Comparison of ENCODE assay signal across 10 mouse cellular contexts in genomic region chr14:79873062-79873461, GRCm38 (mm10).
DNase-seq lines count a peak whose midpoint lies in the region; ATAC-seq and TF ChIP-seq lines count a peak whose summit lies in the region.
"Had no signal": no experiment of that assay in that cellular context is flagged by ENCODE, and none has a peak within 500 bp of the region (broad histone marks: within the 10 kb centered on the region; RNA-seq: fewer than 3 reads in every experiment).

No protein-coding gene starts in this region.

- no peak overlapping the region for H3K9ac ChIP-seq in heart, embryonic 12.5 days
- H3K9ac ChIP-seq in heart, postnatal 0 days (replicated peaks; ENCODE audit: low read depth, low read length): no peak overlapping the region
- no peak overlapping the region for H3K9ac ChIP-seq in kidney, postnatal 0 days (ENCODE audit: low read depth, low read length)
- no peak overlapping the region; the same call in 1 of the 2 replicates for H3K9ac ChIP-seq in neural tube, embryonic 13.5 days

- WGBS in heart, embryonic 12.5 days: 51% methylated on average over 13 of the region's 13 CpGs
- WGBS in heart, postnatal 0 days: 39% methylated on average over 13 of the region's 13 CpGs
- 21% methylated on average over 13 of the region's 13 CpGs for WGBS in kidney, postnatal 0 days
- 13% methylated on average over 13 of the region's 13 CpGs for WGBS in neural tube, embryonic 13.5 days

- no peak overlapping the region for H3K4me3 ChIP-seq in heart, embryonic 12.5 days
- H3K4me3 ChIP-seq in heart, postnatal 0 days (ENCODE audit: low read depth, low read length): no peak overlapping the region
- no peak overlapping the region for H3K4me3 ChIP-seq in kidney, postnatal 0 days (replicated peaks; ENCODE audit: low read depth, low read length)
- no peak overlapping the region for H3K4me3 ChIP-seq in neural tube, embryonic 13.5 days

- no peaks in the 10 kb centered on the region for H3K27me3 ChIP-seq in heart, embryonic 12.5 days (replicated peaks)
- no peaks in the 10 kb centered on the region for H3K27me3 ChIP-seq in heart, postnatal 0 days (ENCODE audit: control insufficient read depth, insufficient read depth, low read length)
- no peaks in the 10 kb centered on the region for H3K27me3 ChIP-seq in kidney, postnatal 0 days (ENCODE audit: insufficient read depth, low read length)
- H3K27me3 ChIP-seq in neural tube, embryonic 13.5 days: peaks cover 39% of the 10 kb centered on the region

- H3K4me1 ChIP-seq in heart, embryonic 12.5 days (replicated peaks): no peaks in the 10 kb centered on the region
- H3K4me1 ChIP-seq in heart, postnatal 0 days (ENCODE audit: control insufficient read depth, insufficient read depth): no peaks in the 10 kb centered on the region
- H3K4me1 ChIP-seq in kidney, postnatal 0 days (replicated peaks; ENCODE audit: insufficient read depth, low read length): no peaks in the 10 kb centered on the region
- peaks cover 31% of the 10 kb centered on the region for H3K4me1 ChIP-seq in neural tube, embryonic 13.5 days (replicated peaks)

- no peak for TF ChIP-seq CTCF in heart, postnatal 0 days (IDR thresholded peaks at IDR 0.05; ENCODE audit: low read depth)
- TF ChIP-seq CTCF in kidney, postnatal 0 days (IDR thresholded peaks at IDR 0.05; ENCODE audit: low read depth): no peak

- no peak for TF ChIP-seq EP300 in heart, postnatal 0 days (IDR thresholded peaks at IDR 0.05; ENCODE audit: low read depth)

- no peak overlapping the region for H3K27ac ChIP-seq in heart, embryonic 12.5 days (ENCODE audit: poor library complexity, severe bottlenecking)
- H3K27ac ChIP-seq in heart, postnatal 0 days (ENCODE audit: low read depth): no peak overlapping the region
- no peak overlapping the region for H3K27ac ChIP-seq in kidney, postnatal 0 days
- H3K27ac ChIP-seq in neural tube, embryonic 13.5 days (replicated peaks): peak overlapping the region; percentile 68

- H3K9me3 ChIP-seq in heart, embryonic 12.5 days (replicated peaks): no peaks in the 10 kb centered on the region
- no peaks in the 10 kb centered on the region for H3K9me3 ChIP-seq in heart, postnatal 0 days (replicated peaks; ENCODE audit: control insufficient read depth, low read length)
- no peaks in the 10 kb centered on the region for H3K9me3 ChIP-seq in kidney, postnatal 0 days (replicated peaks; ENCODE audit: low read length)
- H3K9me3 ChIP-seq in neural tube, embryonic 13.5 days: no peaks in the 10 kb centered on the region

- no peak overlapping the region for H3K4me2 ChIP-seq in heart, embryonic 12.5 days
- H3K4me2 ChIP-seq in heart, postnatal 0 days (ENCODE audit: low read depth, low read length): no peak overlapping the region
- H3K4me2 ChIP-seq in kidney, postnatal 0 days (ENCODE audit: low read length): no peak overlapping the region
- H3K4me2 ChIP-seq in neural tube, embryonic 13.5 days: no peak overlapping the region

- no peak for ATAC-seq in heart, embryonic 12.5 days (ENCODE audit: insufficient number of reproducible peaks, low FRiP score)
- ATAC-seq in heart, postnatal 0 days (ENCODE audit: insufficient read depth, low read depth): peak; percentile 27
- ATAC-seq in kidney, postnatal 0 days (replicated peaks; ENCODE audit: low FRiP score, low read depth): no peak
- peak; percentile 63 for ATAC-seq in neural tube, embryonic 13.5 days (ENCODE audit: low read depth)

- no peaks in the 10 kb centered on the region for H3K36me3 ChIP-seq in heart, embryonic 12.5 days
- H3K36me3 ChIP-seq in heart, postnatal 0 days (replicated peaks; ENCODE audit: control insufficient read depth, insufficient read depth, low read length): no peaks in the 10 kb centered on the region
- H3K36me3 ChIP-seq in kidney, postnatal 0 days (ENCODE audit: insufficient read depth, low read length): no peaks in the 10 kb centered on the region
- H3K36me3 ChIP-seq in neural tube, embryonic 13.5 days: no peaks in the 10 kb centered on the region

- DNase-seq in heart, adult 11 months: peak; percentile 93
- no peak for DNase-seq in heart, postnatal 0 days (ENCODE audit: low spot score)
- DNase-seq in kidney, postnatal 0 days (ENCODE audit: low spot score): peak; percentile 39
- DNase-seq in liver (no peak), MN1 (ENCODE audit: low spot score) (no peak)
- no peak for DNase-seq in adrenal gland, postnatal 25 days
- DNase-seq: B cell, adult 2 months; cerebellum, adult 9-10 months had no signal

Comparison
In these comparisons a context has a peak if more than half of its experiments do, and no peak if none do; other contexts are left out.
1. DNase-seq: peak in heart, adult 11 months (single experiment) and kidney, postnatal 0 days (single experiment); none in heart, postnatal 0 days (single experiment), liver (single experiment), adrenal gland, postnatal 25 days (single experiment) and MN1 (single experiment).
2. ATAC-seq: peak in heart, postnatal 0 days (single experiment) and neural tube, embryonic 13.5 days (single experiment); none in heart, embryonic 12.5 days (single experiment) and kidney, postnatal 0 days (single experiment).